9 mouse cellular contexts compared by ENCODE assay signal in the genomic region with DNA sequence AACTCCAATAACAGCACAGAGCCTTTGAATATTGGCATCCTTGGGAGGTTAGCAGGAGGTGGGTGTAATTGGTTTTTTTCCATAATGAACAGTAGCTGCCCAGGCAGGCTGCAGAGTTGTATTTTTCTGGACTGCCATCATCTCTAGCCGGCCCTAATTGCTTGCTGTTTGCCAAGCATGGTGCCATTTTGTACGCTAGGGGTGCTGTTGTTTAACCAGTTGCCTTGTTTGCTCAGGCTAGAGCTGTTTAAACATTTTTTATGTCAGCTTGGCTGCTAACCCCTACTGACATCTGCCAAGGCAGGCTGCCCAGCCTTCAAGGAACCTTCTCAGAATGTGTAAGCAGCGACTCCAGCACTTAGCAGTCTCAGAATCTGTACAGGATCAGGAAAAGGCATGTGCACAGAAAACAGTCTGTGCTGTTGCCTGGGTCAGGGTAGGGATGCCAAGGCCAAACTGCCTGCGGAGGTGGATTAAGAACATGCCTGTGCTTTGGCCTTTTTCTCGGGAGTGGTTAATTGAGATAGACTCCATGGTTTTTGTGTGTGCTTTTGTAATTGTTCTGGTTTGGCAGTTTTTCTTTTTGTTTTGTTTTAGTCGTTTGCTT. TPM values are rescaled to one million over a fixed set of nuclear protein-coding genes. Genes with fewer than 3 reads are reported as not detected.
DNase-seq lines count a peak whose midpoint lies in the region; ATAC-seq and TF ChIP-seq lines count a peak whose summit lies in the region.
"Had no signal": no experiment of that assay in that cellular context is flagged by ENCODE, and none has a peak within 500 bp of the region (broad histone marks: within the 10 kb centered on the region; RNA-seq: fewer than 3 reads in every experiment).

No protein-coding gene starts in this region.

- no peaks in the 10 kb centered on the region for H3K4me1 ChIP-seq in intestine, postnatal 0 days (replicated peaks; ENCODE audit: control insufficient read depth, insufficient read depth, low read length)
- H3K4me1 ChIP-seq in intestine, embryonic 16.5 days (ENCODE audit: control insufficient read depth, insufficient read depth, low read length): no peaks in the 10 kb centered on the region
- H3K4me1 ChIP-seq: limb, embryonic 12.5 days had no signal

- H3K9me3 ChIP-seq in intestine, postnatal 0 days (ENCODE audit: control insufficient read depth): no peaks in the 10 kb centered on the region
- no peaks in the 10 kb centered on the region for H3K9me3 ChIP-seq in intestine, embryonic 16.5 days (ENCODE audit: control insufficient read depth, low read length)
- H3K9me3 ChIP-seq: limb, embryonic 12.5 days had no signal

- TF ChIP-seq CTCF in intestine, postnatal 0 days (IDR thresholded peaks at IDR 0.05; ENCODE audit: low read depth): peak; percentile 67

- H3K4me2 ChIP-seq in intestine, postnatal 0 days (replicated peaks; ENCODE audit: low read depth): no peak overlapping the region
- no peak overlapping the region for H3K4me2 ChIP-seq in intestine, embryonic 16.5 days (ENCODE audit: low read depth, low read length)
- H3K4me2 ChIP-seq: limb, embryonic 12.5 days had no signal

- no peak overlapping the region for H3K4me3 ChIP-seq in intestine, postnatal 0 days (ENCODE audit: low read depth, low read length)
- H3K4me3 ChIP-seq in intestine, embryonic 16.5 days (ENCODE audit: low read length): no peak overlapping the region
- H3K4me3 ChIP-seq: limb, embryonic 12.5 days had no signal

- DNase-seq in cerebellum, adult 18-20 months: peak; percentile 36 to 45
- DNase-seq in kidney, adult 8-10 months: peak; percentile 11 to 31
- peak; percentile 42 to 63 for DNase-seq in lung, adult 18-20 months
- DNase-seq in retina, postnatal 1 day: peak; percentile 74
- no peak for DNase-seq in c-Kit-positive CD71-positive TER-119-positive erythroid progenitor cells, embryonic 14.5 days (ENCODE audit: low spot score)

- H3K36me3 ChIP-seq in intestine, postnatal 0 days (ENCODE audit: control insufficient read depth, insufficient read depth): no peaks in the 10 kb centered on the region
- H3K36me3 ChIP-seq in intestine, embryonic 16.5 days (ENCODE audit: control insufficient read depth, insufficient read depth, low read length): no peaks in the 10 kb centered on the region
- H3K36me3 ChIP-seq: limb, embryonic 12.5 days had no signal

- H3K27me3 ChIP-seq in intestine, postnatal 0 days (replicated peaks; ENCODE audit: control insufficient read depth, insufficient read depth, low read length): no peaks in the 10 kb centered on the region
- H3K27me3 ChIP-seq in intestine, embryonic 16.5 days (replicated peaks; ENCODE audit: control insufficient read depth, insufficient read depth, low read length): peaks cover 4% of the 10 kb centered on the region; the same call in 1 of the 2 replicates

- no peak overlapping the region for H3K9ac ChIP-seq in intestine, postnatal 0 days (ENCODE audit: low read depth, low read length)
- no peak overlapping the region for H3K9ac ChIP-seq in intestine, embryonic 16.5 days (ENCODE audit: low read depth, low read length)
- H3K9ac ChIP-seq: limb, embryonic 12.5 days had no signal

- no peak overlapping the region for H3K27ac ChIP-seq in intestine, postnatal 0 days (ENCODE audit: low read depth, low read length)
- no peak overlapping the region for H3K27ac ChIP-seq in intestine, embryonic 16.5 days (ENCODE audit: low read length)
- H3K27ac ChIP-seq: limb, embryonic 12.5 days had no signal

- no peak for ATAC-seq in intestine, postnatal 0 days
- ATAC-seq in intestine, embryonic 16.5 days: no peak
- ATAC-seq in frontal cortex, adult (ENCODE audit: low TSS enrichment): peak; percentile 85

- whole genome bisulfite sequencing in intestine, postnatal 0 days: 46% methylated on average over 6 of the region's 6 CpGs
- 38% methylated on average over 6 of the region's 6 CpGs for WGBS in intestine, embryonic 16.5 days

RNA-seq across cellular contexts. Expression of a gene that starts 14.5 kb away (rescaled TPM):
- 8.0 and 9.4 TPM in 2 replicates for polyA plus RNA-seq in intestine, postnatal 0 days (2015; fragmentation: Nextera tagmentation; extraction: Ambion mirVana)
- polyA plus RNA-seq in intestine, embryonic 16.5 days (2015; fragmentation: Nextera tagmentation; extraction: Ambion mirVana): 0.67 and 2.8 TPM in 2 replicates
